Mouse (Mus musculus): ENCODE measurements around the gene Flywch1. TPM values are rescaled to one million over a fixed set of nuclear protein-coding genes. Genes with fewer than 3 reads are reported as not detected.

Flywch1 gene
- polyA plus RNA-seq, 1 experiment from 2014 or later: 167 TPM

DNA sequence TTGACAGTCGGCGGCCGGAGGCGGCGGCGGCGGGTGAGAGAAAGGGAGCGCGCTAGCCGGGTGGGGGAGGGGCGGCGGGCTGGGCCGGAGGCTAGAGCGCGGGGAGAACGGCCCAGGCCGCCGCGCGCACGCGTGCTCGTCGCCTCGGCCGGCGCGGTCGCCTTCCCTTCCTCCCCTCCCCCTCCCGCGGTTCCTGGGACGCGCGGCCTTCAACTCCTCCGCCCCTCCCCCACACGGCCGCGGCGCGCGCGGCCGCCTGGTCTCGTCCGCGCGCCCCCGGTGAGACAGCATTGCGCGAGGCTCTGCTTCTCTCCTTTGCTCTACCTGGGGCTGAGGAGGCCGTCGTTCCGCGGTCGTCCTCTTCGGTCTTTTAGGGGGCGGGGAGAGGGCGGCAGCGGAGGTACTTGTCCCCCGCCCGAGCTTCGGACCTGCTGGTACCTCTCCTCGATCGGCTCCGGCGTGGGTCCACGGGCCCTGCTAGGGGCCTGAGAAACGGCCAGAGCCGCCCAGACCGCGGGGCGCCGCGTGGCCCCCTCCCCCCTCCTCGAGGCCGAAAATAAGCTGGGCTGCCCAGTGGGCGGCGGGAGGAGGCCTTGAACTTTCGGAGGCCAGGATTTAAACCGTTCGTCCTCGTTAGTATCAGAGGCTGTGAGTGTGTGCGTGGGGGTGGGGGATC is 32.1 kb upstream of the Flywch1 start:
- H3K9me3 ChIP-seq (ENCODE audit: control insufficient read depth, low read length): no peaks in the 10 kb centered on the region
- H3K4me2 ChIP-seq (ENCODE audit: low read depth, low read length, severe bottlenecking): peak overlapping the region; percentile 78
- H3K4me1 ChIP-seq (replicated peaks; ENCODE audit: control insufficient read depth, insufficient read depth, low read length): peaks cover 12% of the 10 kb centered on the region
- WGBS: under 1% methylated on average over 64 of the region's 83 CpGs
- ATAC-seq (replicated peaks; ENCODE audit: low FRiP score) (peak; percentile 70), DNase-seq (ENCODE audit: low spot score) (peak; percentile 95)
- no peaks in the 10 kb centered on the region for H3K27me3 ChIP-seq (ENCODE audit: control insufficient read depth, insufficient read depth, low read length)
- H3K9ac ChIP-seq (ENCODE audit: low read length): peak overlapping the region; percentile 95
- H3K27ac ChIP-seq (ENCODE audit: low read depth, low read length): peak overlapping the region; percentile 95
- H3K36me3 ChIP-seq (ENCODE audit: control insufficient read depth, insufficient read depth, low read length): peaks cover 6% of the 10 kb centered on the region; the same call in 1 of the 2 replicates
- peak overlapping the region; percentile 98 for H3K4me3 ChIP-seq (ENCODE audit: low read depth, low read length)

DNA sequence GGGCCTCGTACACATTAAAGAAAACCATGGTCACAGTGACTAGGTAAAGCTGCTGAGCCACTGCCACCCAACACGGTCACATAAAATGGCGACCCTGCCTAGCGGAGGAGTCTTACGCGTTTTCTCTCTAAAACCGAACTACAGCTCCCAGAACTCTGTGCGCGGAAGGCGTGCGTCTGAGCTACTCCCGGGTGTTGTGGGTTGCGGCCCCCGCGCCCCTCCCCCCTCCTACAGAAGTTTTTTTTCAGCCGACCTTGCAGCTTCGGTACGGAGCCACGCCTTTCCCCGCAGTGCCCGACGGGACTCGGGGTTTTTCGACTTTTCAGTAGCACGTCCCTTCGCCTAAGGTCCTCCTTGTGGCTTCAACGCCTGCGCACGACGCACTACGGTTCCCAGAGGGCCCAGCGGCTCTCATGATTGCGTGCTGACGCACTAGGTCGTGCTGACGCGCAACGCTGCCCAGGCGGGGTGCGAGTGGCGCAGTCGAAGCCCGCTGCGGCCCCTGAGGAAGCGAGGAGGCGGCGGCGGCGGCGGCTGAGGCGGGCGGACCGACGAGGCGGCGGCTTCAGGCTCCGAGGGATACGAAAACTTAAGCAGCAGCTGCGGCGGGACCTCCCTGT is 31.5 kb upstream of the Flywch1 start:
- Histone ChIP-seq H3K9me3 (ENCODE audit: control insufficient read depth, low read length) (no peaks in the 10 kb centered on the region), H3K4me2 (ENCODE audit: low read depth, low read length, severe bottlenecking) (peak overlapping the region; percentile 55), H3K4me3 (ENCODE audit: low read depth, low read length) (peak overlapping the region; percentile 98), H3K27me3 (ENCODE audit: control insufficient read depth, insufficient read depth, low read length) (no peaks in the 10 kb centered on the region), H3K36me3 (ENCODE audit: control insufficient read depth, insufficient read depth, low read length) (peaks cover 3% of the 10 kb centered on the region; the same call in 1 of the 2 replicates), H3K27ac (ENCODE audit: low read depth, low read length) (peak overlapping the region; percentile 95), H3K4me1 (replicated peaks; ENCODE audit: control insufficient read depth, insufficient read depth, low read length) (peaks cover 12% of the 10 kb centered on the region), H3K9ac (ENCODE audit: low read length) (peak overlapping the region; percentile 95)
- DNase-seq (ENCODE audit: low spot score) (peak; percentile 98), ATAC-seq (replicated peaks; ENCODE audit: low FRiP score) (peak; percentile 99)
- under 1% methylated on average over 60 of the region's 60 CpGs for WGBS

DNA sequence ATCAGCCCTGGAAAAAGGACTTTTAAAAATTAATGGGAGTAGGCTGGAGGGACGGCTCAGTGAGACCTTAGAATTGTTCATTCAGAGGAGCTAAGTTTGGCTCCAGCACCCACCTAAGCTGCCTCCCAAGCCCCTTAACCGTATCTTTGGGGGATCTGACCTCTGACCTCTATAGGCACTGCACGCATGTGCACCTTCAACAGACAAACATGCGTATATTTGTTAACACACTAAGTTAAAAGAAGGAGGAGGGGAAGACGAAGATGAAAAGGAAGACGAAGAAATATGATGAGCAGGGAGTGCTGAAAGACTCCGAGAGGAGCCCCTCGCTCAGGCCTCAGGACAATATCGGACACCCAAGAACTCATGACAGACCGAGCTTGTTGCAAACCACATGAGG is 30.2 kb upstream of the Flywch1 start:
- H3K4me3 ChIP-seq (ENCODE audit: low read depth, low read length): no peak overlapping the region
- no peaks in the 10 kb centered on the region for H3K36me3 ChIP-seq (ENCODE audit: control insufficient read depth, insufficient read depth, low read length)
- 92% methylated on average over 10 of the region's 10 CpGs for WGBS
- peaks cover 8% of the 10 kb centered on the region for H3K4me1 ChIP-seq (replicated peaks; ENCODE audit: control insufficient read depth, insufficient read depth, low read length)
- H3K4me2 ChIP-seq (ENCODE audit: low read depth, low read length, severe bottlenecking): no peak overlapping the region
- no peak overlapping the region for H3K9ac ChIP-seq (ENCODE audit: low read length)
- H3K27me3 ChIP-seq (ENCODE audit: control insufficient read depth, insufficient read depth, low read length): no peaks in the 10 kb centered on the region
- ATAC-seq (replicated peaks; ENCODE audit: low FRiP score) (no peak), DNase-seq (ENCODE audit: low spot score) (no peak)
- no peak overlapping the region for H3K27ac ChIP-seq (ENCODE audit: low read depth, low read length)
- H3K9me3 ChIP-seq (ENCODE audit: control insufficient read depth, low read length): no peaks in the 10 kb centered on the region

DNA sequence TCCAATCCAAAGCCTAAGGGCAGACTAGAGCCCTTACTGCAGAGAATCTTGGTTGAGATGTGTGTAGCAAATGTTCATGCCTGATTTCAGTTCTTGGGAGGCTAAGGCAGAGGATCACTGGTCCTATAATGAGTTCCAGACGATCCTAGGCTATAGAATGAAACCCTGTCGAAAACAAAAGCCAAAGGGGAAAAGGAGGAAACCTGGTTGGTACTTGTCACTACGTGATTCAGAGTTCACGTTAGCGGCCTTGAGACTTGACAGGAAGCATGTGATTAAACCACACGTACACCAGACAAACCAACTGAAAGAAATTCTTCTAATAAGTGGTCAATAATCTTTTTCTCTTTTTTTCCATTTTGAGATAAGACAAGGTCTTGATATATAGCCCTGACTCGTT is 25.9 kb upstream of the Flywch1 start:
- DNase-seq (ENCODE audit: low spot score) (no peak), ATAC-seq (replicated peaks; ENCODE audit: low FRiP score) (no peak)
- Histone ChIP-seq H3K9me3 (ENCODE audit: control insufficient read depth, low read length) (no peaks in the 10 kb centered on the region), H3K27me3 (ENCODE audit: control insufficient read depth, insufficient read depth, low read length) (no peaks in the 10 kb centered on the region), H3K4me1 (replicated peaks; ENCODE audit: control insufficient read depth, insufficient read depth, low read length) (peaks cover 1% of the 10 kb centered on the region; the same call in 1 of the 2 replicates), H3K36me3 (ENCODE audit: control insufficient read depth, insufficient read depth, low read length) (no peaks in the 10 kb centered on the region), H3K4me3 (ENCODE audit: low read depth, low read length) (no peak overlapping the region), H3K27ac (ENCODE audit: low read depth, low read length) (no peak overlapping the region), H3K9ac (ENCODE audit: low read length) (no peak overlapping the region), H3K4me2 (ENCODE audit: low read depth, low read length, severe bottlenecking) (no peak overlapping the region)
- WGBS: 71% methylated on average over 7 of the region's 7 CpGs

DNA sequence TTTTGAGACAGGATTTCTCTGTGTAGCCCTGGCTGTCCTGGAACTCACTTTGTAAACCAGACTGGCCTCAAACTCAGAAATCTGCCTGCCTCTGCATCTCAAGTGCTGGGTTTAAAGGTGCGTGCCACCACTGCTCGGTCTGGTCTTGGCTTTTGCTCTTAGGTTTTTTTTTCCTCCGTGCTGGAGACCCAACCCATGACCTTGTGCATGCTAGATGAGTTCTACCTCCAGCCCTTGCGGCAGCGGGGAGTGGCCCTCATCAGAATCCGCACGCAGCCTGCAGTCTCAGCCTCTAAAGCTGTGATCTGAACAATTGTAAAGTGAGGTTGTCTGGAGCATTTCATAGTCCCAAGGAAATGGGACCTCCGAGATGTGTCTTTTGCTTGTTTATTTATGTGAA is 23.9 kb upstream of the Flywch1 start:
- DNase-seq (ENCODE audit: low spot score) (no peak), ATAC-seq (replicated peaks; ENCODE audit: low FRiP score) (no peak)
- Histone ChIP-seq H3K27me3 (ENCODE audit: control insufficient read depth, insufficient read depth, low read length) (no peaks in the 10 kb centered on the region), H3K4me1 (replicated peaks; ENCODE audit: control insufficient read depth, insufficient read depth, low read length) (no peaks in the 10 kb centered on the region; the same call in 1 of the 2 replicates), H3K27ac (ENCODE audit: low read depth, low read length) (no peak overlapping the region), H3K4me2 (ENCODE audit: low read depth, low read length, severe bottlenecking) (no peak overlapping the region), H3K9ac (ENCODE audit: low read length) (no peak overlapping the region), H3K9me3 (ENCODE audit: control insufficient read depth, low read length) (no peaks in the 10 kb centered on the region), H3K4me3 (ENCODE audit: low read depth, low read length) (no peak overlapping the region), H3K36me3 (ENCODE audit: control insufficient read depth, insufficient read depth, low read length) (no peaks in the 10 kb centered on the region)
- 94% methylated on average over 8 of the region's 8 CpGs for whole genome bisulfite sequencing

DNA sequence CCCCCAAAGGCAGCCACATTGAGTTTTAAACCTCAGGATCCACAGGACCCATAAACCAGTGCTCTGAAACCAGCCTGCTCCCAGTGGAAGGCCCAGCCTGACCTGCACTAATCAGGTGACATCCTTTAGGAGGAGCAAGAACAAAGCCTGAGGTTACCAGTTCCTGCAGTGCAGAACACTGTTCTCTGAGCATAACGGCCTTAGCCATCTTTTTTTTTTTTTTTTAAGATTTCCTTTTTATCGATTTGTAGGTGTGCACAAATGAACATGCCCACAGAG is 19.6 kb upstream of the Flywch1 start:
- peaks cover 5% of the 10 kb centered on the region; the same call in 1 of the 2 replicates for H3K4me1 ChIP-seq (replicated peaks; ENCODE audit: control insufficient read depth, insufficient read depth, low read length)
- peak overlapping the region; percentile 59 for H3K4me2 ChIP-seq (ENCODE audit: low read depth, low read length, severe bottlenecking)
- H3K27me3 ChIP-seq (ENCODE audit: control insufficient read depth, insufficient read depth, low read length): no peaks in the 10 kb centered on the region
- peak overlapping the region; percentile 68; the same call in 1 of the 2 replicates for H3K9ac ChIP-seq (ENCODE audit: low read length)
- no peak for ATAC-seq (replicated peaks; ENCODE audit: low FRiP score)
- H3K27ac ChIP-seq (ENCODE audit: low read depth, low read length): no peak overlapping the region
- H3K9me3 ChIP-seq (ENCODE audit: control insufficient read depth, low read length): no peaks in the 10 kb centered on the region
- no peaks in the 10 kb centered on the region for H3K36me3 ChIP-seq (ENCODE audit: control insufficient read depth, insufficient read depth, low read length)
- no peak for DNase-seq (ENCODE audit: low spot score)
- H3K4me3 ChIP-seq (ENCODE audit: low read depth, low read length): peak overlapping the region; percentile 25; the same call in 1 of the 2 replicates
- WGBS: 53% methylated on average over 2 of the region's 2 CpGs

DNA sequence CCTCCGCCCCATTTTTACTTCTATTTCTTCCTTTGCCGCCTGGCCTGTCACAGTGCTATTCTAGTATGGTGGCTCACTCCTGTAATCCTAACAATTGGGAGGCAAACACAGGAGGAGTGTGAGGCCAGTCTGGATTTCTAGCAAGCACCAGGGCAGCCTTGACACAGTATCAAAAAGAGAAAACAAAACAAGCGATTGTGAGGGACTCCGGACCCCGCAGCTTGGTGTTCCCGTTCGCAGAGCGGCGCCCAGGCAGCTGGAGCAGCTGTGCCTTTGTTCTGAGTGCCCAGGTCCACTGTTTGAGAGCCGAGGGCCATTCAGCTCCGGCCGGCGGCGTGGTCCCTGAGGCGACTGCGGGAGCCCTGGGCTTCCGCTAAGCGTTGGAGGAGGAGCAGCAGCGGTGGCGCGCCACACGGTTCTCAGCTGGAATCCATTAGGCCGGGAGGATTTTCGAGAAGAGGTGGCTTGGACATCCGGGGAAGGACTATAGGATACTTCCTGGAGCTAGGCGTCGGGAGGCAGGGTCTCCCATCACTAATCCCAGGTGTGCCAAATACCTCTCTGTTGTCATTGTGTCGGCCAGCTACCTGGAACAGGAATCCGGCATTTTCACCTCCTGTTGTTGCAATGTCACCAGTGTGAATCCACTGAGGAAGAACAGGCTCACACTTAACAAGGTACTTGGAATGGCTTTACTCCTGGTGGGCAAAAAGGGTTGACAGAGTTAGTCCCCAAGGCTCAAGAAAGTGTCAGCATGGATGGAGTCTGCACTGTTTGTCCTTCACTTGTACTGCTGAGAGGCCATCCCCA is 19.1 kb upstream of the Flywch1 start, which contains the start of gene Srrm2:
Gene Srrm2, plus strand, starts transcription at position 264 of the 810 bp plus-strand sequence.
- peak within 1 kb of the TSS; percentile 59 for H3K4me2 ChIP-seq (ENCODE audit: low read depth, low read length, severe bottlenecking)
- H3K27me3 ChIP-seq (ENCODE audit: control insufficient read depth, insufficient read depth, low read length): no peaks in the 10 kb centered on the region
- H3K36me3 ChIP-seq (ENCODE audit: control insufficient read depth, insufficient read depth, low read length): no peaks in the 10 kb centered on the region
- H3K9ac ChIP-seq (ENCODE audit: low read length): peak within 1 kb of the TSS; percentile 68
- H3K4me3 ChIP-seq (ENCODE audit: low read depth, low read length): peak within 1 kb of the TSS; percentile 25
- peaks cover 6% of the 10 kb centered on the region; the same call in 1 of the 2 replicates for H3K4me1 ChIP-seq (replicated peaks; ENCODE audit: control insufficient read depth, insufficient read depth, low read length)
- ATAC-seq (replicated peaks; ENCODE audit: low FRiP score) (peak; percentile 74), DNase-seq (ENCODE audit: low spot score) (peak; percentile 84)
- WGBS: 2% methylated on average over 29 of the region's 29 CpGs
- peak within 1 kb of the TSS; percentile 67 for H3K27ac ChIP-seq (ENCODE audit: low read depth, low read length)
- no peaks in the 10 kb centered on the region for H3K9me3 ChIP-seq (ENCODE audit: control insufficient read depth, low read length)

DNA sequence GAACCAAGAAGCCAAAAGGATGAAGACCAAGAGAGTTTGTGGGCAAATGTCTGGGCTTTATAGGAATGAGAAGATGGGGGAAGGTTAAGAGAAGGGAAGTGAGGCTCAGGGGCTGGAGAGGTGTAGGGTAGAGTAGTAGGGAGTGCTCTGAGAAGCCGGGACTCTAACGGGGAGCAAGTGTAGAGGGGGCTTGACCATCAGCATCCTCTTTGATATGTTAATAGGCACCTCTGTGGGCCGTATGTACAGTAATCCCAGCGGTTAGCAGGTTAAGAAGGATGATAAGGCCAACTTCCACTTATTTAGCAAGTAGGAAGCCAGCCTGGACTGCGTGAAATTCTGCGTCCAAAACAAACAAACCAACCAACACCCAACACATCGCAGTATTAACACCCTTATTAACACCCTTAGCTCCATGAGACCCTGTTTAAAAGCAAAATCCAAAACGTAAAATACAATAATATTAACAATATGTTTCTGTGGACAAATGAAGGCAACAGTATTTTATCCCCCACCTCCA is 18.4 kb upstream of the Flywch1 start:
- no peak for DNase-seq (ENCODE audit: low spot score)

More for the DNA sequence above, 18.4 kb upstream of the Flywch1 start:
- Histone ChIP-seq H3K9me3 (ENCODE audit: control insufficient read depth, low read length) (no peaks in the 10 kb centered on the region), H3K27ac (ENCODE audit: low read depth, low read length) (peak overlapping the region; percentile 67), H3K4me1 (replicated peaks; ENCODE audit: control insufficient read depth, insufficient read depth, low read length) (peaks cover 6% of the 10 kb centered on the region; the same call in 1 of the 2 replicates), H3K27me3 (ENCODE audit: control insufficient read depth, insufficient read depth, low read length) (no peaks in the 10 kb centered on the region), H3K4me3 (ENCODE audit: low read depth, low read length) (peak overlapping the region; percentile 25), H3K9ac (ENCODE audit: low read length) (peak overlapping the region; percentile 68), H3K4me2 (ENCODE audit: low read depth, low read length, severe bottlenecking) (peak overlapping the region; percentile 59), H3K36me3 (ENCODE audit: control insufficient read depth, insufficient read depth, low read length) (no peaks in the 10 kb centered on the region)
- WGBS: 7% methylated on average over 8 of the region's 8 CpGs
- no peak for ATAC-seq (replicated peaks; ENCODE audit: low FRiP score)

All from forebrain, embryonic 11.5 days (tissue).